Mouse (Mus musculus): ENCODE measurements around the gene Irak3. TPM values are rescaled to one million over a fixed set of nuclear protein-coding genes. Genes with fewer than 3 reads are reported as not detected.

The Irak3 gene
- total and polyA plus RNA-seq, 3 experiments = 0.47 TPM; not detected in 2

DNA sequence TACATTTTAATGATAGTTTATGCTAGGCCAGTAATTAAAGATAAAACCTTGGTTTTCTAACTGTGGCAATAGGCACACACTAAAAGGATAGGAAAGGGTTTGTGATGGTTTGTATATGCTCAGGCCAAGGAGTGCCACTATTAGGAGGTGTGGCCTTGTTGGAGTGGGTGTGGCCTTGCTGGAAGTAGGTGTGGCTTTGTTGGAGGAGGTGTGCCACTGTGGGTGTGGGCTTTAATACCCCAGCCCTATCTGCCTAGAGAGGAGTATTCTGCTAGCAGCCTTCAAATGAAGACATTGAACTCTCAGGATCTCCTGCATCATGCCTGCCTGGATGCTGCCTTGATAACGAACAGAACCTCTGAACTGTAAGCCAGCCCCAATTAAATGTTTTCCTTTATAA is 101.1 kb downstream of the Irak3 start:
- no peak overlapping the region for H3K9ac ChIP-seq (ENCODE audit: control insufficient read depth, low read depth, low read length, poor library complexity, severe bottlenecking)
- no peaks in the 10 kb centered on the region for H3K4me1 ChIP-seq (ENCODE audit: control insufficient read depth in 1 of 2, insufficient read depth in 2 of 2, low read length in 2 of 2)
- H3K27me3 ChIP-seq (ENCODE audit: control insufficient read depth in 1 of 2, insufficient read depth in 2 of 2, low read length in 2 of 2) = no peaks in the 10 kb centered on the region
- no peaks in the 10 kb centered on the region for H3K9me3 ChIP-seq (replicated peaks; ENCODE audit: insufficient read depth, low read length)
- no peak for TF ChIP-seq MEF2A (IDR thresholded peaks at IDR 0.05; ENCODE audit: extremely low read depth, insufficient replicate concordance, low read depth, low read length, poor library complexity, severe bottlenecking)
- no peak for TF ChIP-seq MYB (IDR thresholded peaks at IDR 0.05; ENCODE audit: low read depth, low read length)
- TF ChIP-seq KAT2A (conservative IDR thresholded peaks at IDR 0.05; ENCODE audit: low read depth, low read length) = no peak
- no peak for TF ChIP-seq TCF12 (IDR thresholded peaks at IDR 0.05; ENCODE audit: low read depth, low read length)
- TF ChIP-seq TAL1 (IDR thresholded peaks at IDR 0.05; ENCODE audit: low read length) = no peak
- TF ChIP-seq GABPA (IDR thresholded peaks at IDR 0.05; ENCODE audit: low read depth, low read length) = no peak
- TF ChIP-seq RCOR1 (IDR thresholded peaks at IDR 0.05; ENCODE audit: low read depth, low read length) = no peak
- no peak for TF ChIP-seq GATA1 (IDR thresholded peaks at IDR 0.05; ENCODE audit: low read depth, low read length)
- no peak for TF ChIP-seq MYC (IDR thresholded peaks at IDR 0.05; ENCODE audit: low read depth, low read length)
- TF ChIP-seq TBP (IDR thresholded peaks at IDR 0.05; ENCODE audit: low read depth, low read length) = no peak
- no peak for TF ChIP-seq ZC3H11A (IDR thresholded peaks at IDR 0.05; ENCODE audit: low read depth, low read length)
- TF ChIP-seq MAZ (IDR thresholded peaks at IDR 0.05; ENCODE audit: low read depth, low read length) = no peak
- no peak for TF ChIP-seq RAD21 (IDR thresholded peaks at IDR 0.05; ENCODE audit: low read depth, low read length)
- TF ChIP-seq USF1 (IDR thresholded peaks at IDR 0.05; ENCODE audit: low read depth, low read length) = no peak
- no peak for TF ChIP-seq CHD1 (IDR thresholded peaks at IDR 0.05; ENCODE audit: low read depth, low read length)
- TF ChIP-seq CHD2 (IDR thresholded peaks at IDR 0.05; ENCODE audit: low read length) = no peak
- TF ChIP-seq ELF1 (IDR thresholded peaks at IDR 0.05; ENCODE audit: low read depth, low read length) = no peak
- no peak for TF ChIP-seq SMC3 (IDR thresholded peaks at IDR 0.05; ENCODE audit: low read depth, low read length)
- no peak for TF ChIP-seq HCFC1 (IDR thresholded peaks at IDR 0.05; ENCODE audit: low read depth, low read length)
- TF ChIP-seq MXI1 (IDR thresholded peaks at IDR 0.05; ENCODE audit: low read depth, low read length) = no peak
- H3K36me3 ChIP-seq (ENCODE audit: control insufficient read depth in 1 of 2, insufficient read depth in 2 of 2, low read length in 2 of 2) = peaks cover 0 to 5% of the 10 kb centered on the region in 2 experiments; a peak in 2 of 4 replicates
- DNase-seq (ENCODE audit: low read depth, low spot score) = no peak
- no peaks in the 10 kb centered on the region for H3K79me2 ChIP-seq (ENCODE audit: control insufficient read depth, insufficient read depth, low read length, poor library complexity)
- H3K4me3 ChIP-seq (ENCODE audit: control insufficient read depth in 1 of 2, insufficient read depth in 1 of 2, low read depth in 2 of 2, low read length in 2 of 2) = no peak overlapping the region
- H3K27ac ChIP-seq (ENCODE audit: control insufficient read depth, low read depth, low read length) = no peak overlapping the region

DNA sequence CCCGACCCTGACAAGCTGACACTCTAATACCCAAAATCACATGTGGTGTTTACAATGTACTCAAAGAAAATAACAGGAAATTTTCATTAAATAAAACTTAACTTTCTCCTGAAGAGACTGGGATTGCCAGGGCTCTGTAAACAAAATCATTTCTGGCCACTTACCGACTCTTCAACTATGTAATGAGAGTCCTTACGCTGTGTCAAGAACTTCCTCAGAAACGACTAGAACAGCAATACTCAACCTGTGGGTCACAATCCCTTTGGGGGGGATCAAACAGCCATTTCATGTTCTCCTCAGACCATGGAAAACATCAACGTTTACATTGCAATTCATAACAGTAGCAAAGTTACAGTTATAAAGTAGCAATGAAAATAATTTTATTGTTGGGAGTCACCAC is 104.4 kb downstream of the Irak3 start:
- no peaks in the 10 kb centered on the region for H3K4me1 ChIP-seq (ENCODE audit: control insufficient read depth in 1 of 2, insufficient read depth in 2 of 2, low read length in 2 of 2)
- no peaks in the 10 kb centered on the region for H3K79me2 ChIP-seq (ENCODE audit: control insufficient read depth, insufficient read depth, low read length, poor library complexity)
- DNase-seq (ENCODE audit: low read depth, low spot score) = no peak
- peaks cover 0 to 5% of the 10 kb centered on the region in 2 experiments; a peak in 2 of 4 replicates for H3K36me3 ChIP-seq (ENCODE audit: control insufficient read depth in 1 of 2, insufficient read depth in 2 of 2, low read length in 2 of 2)
- no peaks in the 10 kb centered on the region for H3K27me3 ChIP-seq (ENCODE audit: control insufficient read depth in 1 of 2, insufficient read depth in 2 of 2, low read length in 2 of 2)
- TF ChIP-seq RCOR1 (IDR thresholded peaks at IDR 0.05; ENCODE audit: low read depth, low read length) = no peak
- no peak for TF ChIP-seq BHLHE40 (IDR thresholded peaks at IDR 0.05; ENCODE audit: borderline replicate concordance, low read depth, low read length)
- no peak for TF ChIP-seq MAFK (IDR thresholded peaks at IDR 0.05; ENCODE audit: borderline replicate concordance, low read depth, low read length)
- TF ChIP-seq POLR2A (IDR thresholded peaks at IDR 0.05; ENCODE audit: control insufficient read depth in 1 of 2, insufficient read depth in 1 of 2, low read depth in 1 of 2, low read length in 2 of 2, poor library complexity in 1 of 2) = no peak
- TF ChIP-seq TCF12 (IDR thresholded peaks at IDR 0.05; ENCODE audit: low read depth, low read length) = no peak
- no peak for TF ChIP-seq SMC3 (IDR thresholded peaks at IDR 0.05; ENCODE audit: low read depth, low read length)
- TF ChIP-seq CHD1 (IDR thresholded peaks at IDR 0.05; ENCODE audit: low read depth, low read length) = no peak
- no peaks in the 10 kb centered on the region for H3K9me3 ChIP-seq (replicated peaks; ENCODE audit: insufficient read depth, low read length)
- H3K9ac ChIP-seq (ENCODE audit: control insufficient read depth, low read depth, low read length, poor library complexity, severe bottlenecking) = no peak overlapping the region
- no peak overlapping the region for H3K4me3 ChIP-seq (ENCODE audit: control insufficient read depth in 1 of 2, insufficient read depth in 1 of 2, low read depth in 2 of 2, low read length in 2 of 2)
- no peak overlapping the region for H3K27ac ChIP-seq (ENCODE audit: control insufficient read depth, low read depth, low read length)

Measured in MEL (cell line).